Mouse (Mus musculus) T-helper 17 cell (primary cell): ENCODE data around the gene Hsd17b11.
"Not testable (repeated sequence)": the region's sequence is repeated elsewhere in the genome, so short reads cannot be mapped to it uniquely, and the experiment has no call there.

Experiments
- in situ Hi-C, 2 experiments: fragments of 300-600 bp; cut with MboI, MseI; formaldehyde crosslinking; loops; 1 replicate in 1 of 2; 2 replicates in 1 of 2; pipeline ENCODE4 v1.15.1; 2025; ENCODE audit warnings: high pct_unique_total_duplicates in 2 of 2

Hsd17b11 gene

DNA sequence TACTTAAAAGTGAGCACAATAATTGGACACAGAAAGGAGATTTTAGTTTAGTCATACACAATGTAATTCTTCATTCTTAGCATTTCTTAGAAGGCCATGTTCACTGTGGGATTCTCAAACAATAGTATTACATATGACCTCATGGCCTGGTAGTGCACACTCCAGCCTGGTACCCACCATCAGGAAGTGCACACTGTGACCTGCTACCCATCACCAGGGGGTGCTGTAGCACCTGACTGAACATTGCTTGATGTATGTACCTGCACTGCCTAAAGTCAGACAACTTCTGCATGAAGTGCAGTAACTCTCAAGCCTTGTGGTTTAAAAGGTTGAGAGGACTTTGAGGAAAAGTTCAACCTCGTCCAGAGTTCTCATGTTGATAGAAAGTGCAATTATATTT is 28.1 kb downstream of the Hsd17b11 start:
- in situ Hi-C loops: loop anchor here in 1 of 2 experiments (25.0 kb wide), 1 partner anchor 344 kb away; the partner anchor contains the start of gene Mepe

DNA sequence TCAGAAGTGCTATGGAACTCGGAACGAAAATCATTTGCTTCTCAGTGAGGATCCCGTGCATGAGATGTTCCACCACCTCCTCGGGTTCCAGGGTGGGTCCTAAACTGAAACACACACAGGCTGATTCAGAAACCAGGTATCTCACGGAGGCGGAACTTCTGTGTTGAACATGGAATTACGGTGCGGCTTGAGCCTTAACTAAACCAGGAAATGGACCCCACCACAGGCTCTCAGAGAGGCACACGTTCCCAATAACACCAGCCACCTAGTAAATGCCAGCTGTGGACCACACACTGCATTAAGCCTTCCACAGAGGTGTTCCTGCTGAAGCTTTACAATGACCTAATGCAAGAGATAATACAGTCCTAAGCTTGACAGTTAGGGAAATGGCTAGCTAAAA is 28.9 kb downstream of the Hsd17b11 start:
- in situ Hi-C loops: loop anchor here in 1 of 2 experiments (25.0 kb wide), 1 partner anchor 344 kb away; the partner anchor contains the start of gene Mepe

DNA sequence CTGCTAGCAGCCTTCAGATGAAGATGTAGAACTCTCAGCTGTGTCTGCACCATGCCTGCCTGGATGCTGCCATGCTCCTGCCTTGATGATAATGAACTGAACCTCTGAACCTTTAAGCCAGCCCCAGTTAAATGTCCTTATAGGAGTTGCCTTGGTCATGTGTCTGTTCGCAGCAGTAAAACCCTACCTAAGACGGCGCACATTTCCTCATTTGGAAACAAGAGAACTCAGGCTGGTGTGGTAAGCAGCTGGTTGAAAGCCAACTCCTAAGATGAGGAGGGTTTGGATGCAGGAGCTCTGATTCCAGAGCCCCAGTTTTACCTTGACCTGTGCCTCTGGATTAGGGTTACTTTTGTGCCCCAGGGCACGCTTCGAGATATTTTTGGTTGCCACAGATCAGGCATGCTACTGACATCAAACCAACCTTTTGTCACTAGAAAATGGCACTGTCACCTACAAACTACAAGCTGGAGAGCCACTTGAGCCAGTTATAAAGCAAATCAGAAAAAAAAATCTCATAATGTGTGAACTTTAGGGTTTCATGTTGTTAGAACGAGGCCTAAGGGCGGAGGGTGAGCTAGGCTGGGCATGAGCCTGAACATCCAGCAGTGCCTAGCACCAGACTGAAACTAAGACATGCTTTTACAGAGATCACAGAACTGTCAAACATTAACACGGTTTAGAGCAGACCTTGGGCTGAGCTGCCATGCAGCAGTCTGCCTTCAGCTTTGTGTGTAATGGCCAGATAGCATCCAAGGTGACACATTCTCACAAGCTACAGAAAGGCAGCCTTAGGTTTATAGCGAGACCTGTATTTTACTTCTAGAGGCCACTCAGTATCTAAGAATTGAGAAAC is 40.8 kb downstream of the Hsd17b11 start:
- in situ Hi-C loops: loop anchor here in 1 of 2 experiments (25.0 kb wide), 1 partner anchor 356 kb away; the partner anchor contains the start of gene Mepe

DNA sequence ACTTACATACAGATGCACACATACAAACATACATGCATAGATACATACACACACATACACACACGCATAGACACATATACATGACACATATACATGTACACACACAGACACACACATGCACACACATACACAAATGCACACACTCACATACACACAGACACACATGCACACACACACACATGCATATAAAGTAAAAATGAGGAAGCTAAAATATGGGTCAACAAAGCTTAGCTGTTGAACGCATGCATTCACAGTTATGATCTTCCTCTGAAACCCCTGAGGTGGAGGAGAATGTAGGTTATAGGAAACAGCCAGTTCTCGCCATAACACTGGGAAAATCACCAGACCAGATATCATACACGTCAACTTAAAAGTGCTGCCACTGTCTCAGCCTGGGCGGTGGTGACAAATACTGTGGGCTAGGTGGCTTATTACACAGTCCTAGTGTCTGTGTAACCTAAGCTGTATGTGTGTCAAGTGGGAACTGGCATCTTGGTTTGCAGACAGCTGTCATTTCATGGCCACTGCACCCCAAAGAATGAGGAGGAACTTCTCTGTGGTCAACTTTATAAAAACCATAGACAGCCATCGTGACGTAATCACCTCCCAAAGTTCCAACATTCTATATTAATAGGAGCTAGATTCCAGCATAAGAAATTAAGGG is 43.7 kb downstream of the Hsd17b11 start:
- in situ Hi-C loops: loop anchor here in 1 of 2 experiments (25.0 kb wide), 1 partner anchor 359 kb away; the partner anchor contains the start of gene Mepe

DNA sequence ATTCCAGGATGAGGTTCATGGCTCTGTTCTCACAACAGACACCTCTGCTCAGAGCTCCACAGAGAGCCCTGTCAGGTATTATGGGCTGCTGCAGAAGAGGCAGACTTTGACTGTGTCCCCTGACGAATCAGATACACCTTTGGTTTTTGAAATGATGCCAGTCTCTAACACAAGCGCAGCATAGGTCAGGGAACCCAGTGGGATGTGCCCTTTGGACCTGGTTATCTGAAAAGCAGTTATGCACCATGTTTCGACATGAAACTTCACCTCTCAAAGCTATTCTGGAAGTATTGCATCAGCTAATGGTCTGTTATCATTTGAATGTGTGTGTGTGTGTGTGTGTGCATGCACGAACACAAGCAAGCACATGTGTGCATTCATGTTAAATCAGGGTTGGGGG is 44.4 kb downstream of the Hsd17b11 start, which contains the start of gene Hsd17b13:
Hsd17b13 (minus strand) TSS at position 114 of the 400 bp plus-strand sequence.
- in situ Hi-C loops: loop anchor here in 1 of 2 experiments (25.0 kb wide), 1 partner anchor 360 kb away; the partner anchor contains the start of gene Mepe

DNA sequence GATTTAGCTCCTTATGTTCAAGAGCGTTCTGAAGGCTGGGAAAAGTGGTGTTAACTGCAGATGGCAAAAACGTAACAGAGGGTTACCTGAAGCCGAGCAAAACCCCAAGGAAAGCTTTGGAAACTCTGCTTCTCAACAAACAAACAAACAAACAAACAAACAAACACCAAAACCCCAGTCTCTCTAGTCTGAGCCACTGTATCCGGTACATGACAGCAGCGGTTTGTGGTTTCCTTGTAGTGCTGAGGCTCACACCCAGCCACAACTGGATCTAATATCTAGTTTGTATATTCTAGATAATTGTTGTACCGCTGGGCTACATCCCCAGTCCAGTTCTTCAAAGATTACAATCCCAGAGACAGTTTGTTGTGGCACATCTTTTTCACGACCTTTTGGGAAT is 46.0 kb downstream of the Hsd17b11 start:
- in situ Hi-C loops: loop anchor here in 1 of 2 experiments (25.0 kb wide), 1 partner anchor 362 kb away; the partner anchor contains the start of gene Mepe

DNA sequence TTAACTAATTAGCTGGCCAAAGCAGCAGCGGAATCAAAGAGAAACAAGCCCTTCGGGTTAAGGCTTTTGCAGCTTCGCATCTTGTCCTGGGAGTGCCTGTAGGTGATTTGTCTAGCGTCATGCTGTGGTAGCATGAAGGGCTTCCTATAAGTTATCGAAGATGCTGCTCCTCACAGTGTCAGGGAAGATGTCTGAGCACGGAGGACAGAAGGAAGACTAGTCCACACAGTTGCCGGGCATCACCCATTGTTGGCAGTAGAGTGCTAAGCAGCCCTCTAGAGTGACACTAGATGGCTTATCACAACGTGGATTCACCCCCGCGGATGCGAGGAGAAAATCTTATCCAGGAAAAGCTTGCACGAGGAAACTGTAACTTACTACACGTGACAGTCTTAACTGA is 48.9 kb downstream of the Hsd17b11 start:
- in situ Hi-C loops: no loop called here

DNA sequence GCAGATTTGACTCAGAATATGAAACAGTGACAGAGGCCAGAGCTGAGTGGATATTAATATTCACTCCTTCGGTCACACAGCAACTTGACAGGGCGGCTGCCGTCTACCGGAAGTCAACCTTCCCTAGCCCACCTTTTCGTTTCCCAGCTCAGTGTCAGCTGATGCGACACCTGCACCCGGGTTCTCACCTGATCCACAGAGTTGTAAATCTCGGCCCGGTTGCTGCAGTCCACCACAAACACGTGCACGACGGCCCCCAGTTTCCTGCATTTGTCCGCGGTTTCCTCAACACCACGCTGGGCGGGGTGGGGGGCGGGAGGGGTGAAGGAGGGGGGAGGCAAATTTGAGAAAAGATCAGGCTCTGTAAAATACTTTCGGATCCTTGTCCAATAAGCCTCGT is 49.3 kb downstream of the Hsd17b11 start:
- in situ Hi-C loops: no loop called here

DNA sequence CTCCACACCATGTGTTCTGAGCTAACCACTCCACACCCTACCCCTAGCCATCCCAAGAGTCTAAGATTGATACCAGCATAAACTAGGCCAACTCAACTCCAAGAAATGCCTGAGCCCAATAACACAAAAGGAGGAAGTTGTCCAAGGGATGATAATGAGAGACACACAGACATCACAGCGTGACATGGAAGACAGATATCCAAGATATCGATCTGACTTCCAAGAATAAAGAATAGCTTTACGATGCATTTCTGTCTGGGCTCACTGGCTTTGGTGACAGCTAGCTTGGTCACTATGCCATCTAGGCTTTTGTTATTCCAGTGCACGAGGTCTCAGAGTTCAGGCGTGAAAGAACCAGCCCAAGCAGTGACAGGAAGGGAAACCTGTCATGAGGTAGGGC is 50.7 kb downstream of the Hsd17b11 start:
- in situ Hi-C loops: no loop called here

DNA sequence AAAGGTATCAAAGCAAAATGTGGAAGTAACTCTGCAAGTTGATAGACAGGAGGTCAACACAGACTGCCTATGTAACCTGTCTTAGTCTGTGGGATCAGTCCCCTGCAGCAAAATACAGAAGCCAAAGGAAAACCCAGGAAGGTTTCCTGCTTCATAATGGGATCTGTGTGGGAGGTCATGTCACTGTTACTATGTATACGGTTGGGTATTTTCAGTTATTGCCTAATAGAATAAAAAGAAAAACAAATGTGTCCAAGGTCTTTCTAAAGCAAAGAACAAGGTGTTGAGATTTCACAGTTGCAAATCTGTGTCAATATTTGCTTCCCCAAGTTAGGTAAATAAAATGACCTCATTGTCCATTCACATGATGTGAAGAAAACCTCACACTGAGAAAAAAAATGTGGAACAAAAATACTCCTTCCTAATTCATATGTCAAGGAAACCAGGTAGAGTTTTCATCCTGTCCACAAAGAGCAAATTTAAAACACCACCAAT is 58.7 kb downstream of the Hsd17b11 start:
- in situ Hi-C loops: no loop called here

DNA sequence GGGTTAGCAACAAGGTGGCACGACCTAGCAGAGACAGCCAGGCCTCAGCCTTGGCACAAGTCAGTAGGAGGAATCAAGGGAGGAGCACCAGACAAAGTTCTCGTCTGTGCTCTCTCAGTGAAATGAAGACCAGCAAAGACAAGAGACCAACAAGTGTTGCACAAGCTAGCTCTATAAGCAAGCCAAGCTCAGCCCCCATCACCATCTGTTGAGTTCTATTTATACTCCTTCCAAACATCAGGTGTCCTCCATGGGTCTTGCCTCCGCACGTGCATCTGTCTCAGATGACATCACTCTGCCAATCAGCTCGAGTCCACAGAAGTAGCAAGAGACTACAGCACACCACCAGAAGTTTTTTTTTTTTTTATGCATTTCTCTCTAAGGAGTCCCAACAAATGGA is 67.1 kb downstream of the Hsd17b11 start:
- in situ Hi-C loops: no loop called here

DNA sequence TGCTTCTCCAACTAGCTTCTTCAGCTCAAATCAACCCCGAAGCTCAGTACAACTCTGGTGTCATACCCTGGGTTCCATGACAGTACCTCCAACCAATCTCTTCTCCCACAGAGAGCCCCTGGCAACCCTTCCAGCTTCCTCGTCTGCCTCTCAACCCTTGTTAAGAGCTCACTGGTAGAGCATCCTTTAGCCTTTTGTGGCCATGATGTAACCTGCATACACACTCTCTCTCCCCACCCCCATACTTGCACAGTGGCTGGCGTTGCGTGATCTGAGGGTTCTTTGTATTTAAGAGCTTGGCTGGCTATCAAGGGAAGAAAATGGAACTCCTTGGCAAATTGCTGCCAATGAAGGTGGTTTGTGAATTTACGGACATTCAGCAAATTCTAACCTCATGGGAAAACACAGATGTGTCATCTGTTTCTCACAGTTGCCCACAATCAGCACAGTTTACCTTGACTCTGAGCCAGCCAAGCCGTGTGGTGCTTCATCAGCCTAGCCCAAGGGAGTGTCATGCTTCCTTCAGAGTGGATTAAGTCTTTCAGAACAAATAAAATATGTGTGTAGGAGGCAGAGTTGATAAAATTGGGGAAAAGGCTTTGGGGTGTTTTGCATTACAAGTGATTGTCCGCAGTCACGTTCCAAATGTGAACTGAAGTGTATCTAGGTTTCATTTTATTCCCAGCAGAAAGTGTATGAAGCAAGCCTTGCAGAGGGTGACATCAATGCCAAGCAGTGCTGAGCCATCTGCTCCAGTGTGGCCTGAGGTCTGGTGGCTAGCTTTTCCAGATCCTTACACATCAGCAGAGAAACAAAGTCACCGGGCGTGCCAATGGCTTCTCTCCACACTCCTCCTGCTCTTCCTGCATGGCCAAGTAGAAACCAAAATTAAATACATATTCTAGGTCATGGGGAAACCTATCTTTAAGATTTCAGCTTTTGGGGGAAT is 68.3 kb downstream of the Hsd17b11 start:
- in situ Hi-C loops: no loop called here

DNA sequence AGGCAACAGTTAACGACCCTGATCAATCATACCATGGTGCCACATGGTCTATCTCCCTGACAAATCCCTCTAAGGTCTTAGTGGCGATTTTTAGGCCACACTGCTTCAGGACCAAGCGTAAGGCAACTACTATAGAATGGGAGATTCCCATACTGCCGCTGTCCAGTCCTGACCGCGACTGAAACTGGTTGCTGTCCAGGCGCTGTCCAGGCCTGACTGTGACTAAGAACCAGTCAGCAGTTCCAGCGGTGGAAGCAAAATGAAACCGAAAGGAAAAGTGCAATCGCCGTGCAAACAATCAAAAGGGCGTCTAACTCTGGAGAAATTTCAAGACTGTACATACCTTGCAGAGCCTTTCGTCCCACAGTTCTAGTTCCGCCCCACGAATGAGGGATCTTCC is 71.6 kb downstream of the Hsd17b11 start:
- in situ Hi-C loops: not testable (repeated sequence)

DNA sequence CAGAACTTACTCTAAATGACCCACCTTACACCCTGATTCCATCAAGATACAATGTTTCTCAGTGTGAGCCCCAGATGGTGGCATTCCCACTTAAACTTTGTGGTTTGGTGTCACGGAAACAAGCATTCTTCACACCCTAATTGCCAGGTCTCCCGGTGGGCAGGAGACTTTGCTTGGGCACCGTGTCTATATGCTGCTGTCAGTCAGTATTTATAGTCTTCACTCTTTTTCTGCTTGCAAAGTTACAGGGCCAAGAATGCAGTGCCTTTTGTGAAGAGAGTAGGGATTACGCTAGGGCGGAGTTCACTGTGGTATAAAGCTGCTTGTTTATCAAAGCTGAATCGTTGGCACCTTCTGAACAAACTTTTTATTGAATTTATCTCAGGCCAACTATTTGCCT is 78.5 kb downstream of the Hsd17b11 start:
- in situ Hi-C loops: no loop called here

DNA sequence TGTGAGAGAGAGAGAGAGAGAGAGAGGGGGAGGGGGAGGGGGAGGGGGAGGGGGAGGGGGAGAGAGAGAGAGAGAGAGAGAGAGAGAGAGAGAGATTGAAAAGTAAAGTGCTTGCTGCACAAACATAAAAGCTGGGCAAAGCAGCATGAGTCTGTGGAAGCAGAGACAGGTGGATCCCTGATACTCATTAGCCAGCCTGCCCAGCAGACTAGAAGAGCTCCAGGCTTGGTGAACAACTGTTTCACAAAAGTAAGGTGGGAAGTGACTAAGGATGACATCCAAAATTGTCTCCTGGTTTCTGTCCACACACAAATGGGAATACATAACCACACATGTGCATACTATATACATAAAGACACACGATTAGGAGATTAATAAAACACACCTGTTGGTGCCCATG is 81.9 kb downstream of the Hsd17b11 start:
- in situ Hi-C loops: loop anchor here (5.0 kb wide), 2 partner anchors 78 to 88 kb away; no protein-coding TSS in a partner anchor
